Mouse (Mus musculus) yolk sac, embryonic 10.5 days (tissue): ENCODE data around the gene Crlf1.
"Not testable (repeated sequence)": the region's sequence is repeated elsewhere in the genome, so short reads cannot be mapped to it uniquely, and the experiment has no call there.

ENCODE experiments used
- DNase-seq: peaks from one replicate; pipeline ENCODE4 v3.0.0-alpha.2; 2017; ENCODE audit warnings: low spot score

Crlf1 gene

DNA sequence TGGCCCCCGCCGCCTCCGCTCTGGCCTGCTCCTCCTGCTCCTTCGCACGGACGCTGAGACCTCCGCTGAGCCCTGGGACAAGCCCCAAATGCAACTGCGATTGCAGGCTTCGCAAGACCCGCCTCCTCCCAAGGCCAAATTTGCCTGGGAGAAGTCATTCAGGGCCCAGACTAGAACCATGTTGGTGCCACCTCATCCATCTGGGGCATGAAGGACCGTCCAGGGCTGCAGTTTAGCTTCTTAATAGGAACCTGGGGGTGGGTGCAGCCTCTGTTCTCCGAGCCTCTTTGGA is 2.8 kb downstream of the Crlf1 start:
- DNase-seq = no peak

DNA sequence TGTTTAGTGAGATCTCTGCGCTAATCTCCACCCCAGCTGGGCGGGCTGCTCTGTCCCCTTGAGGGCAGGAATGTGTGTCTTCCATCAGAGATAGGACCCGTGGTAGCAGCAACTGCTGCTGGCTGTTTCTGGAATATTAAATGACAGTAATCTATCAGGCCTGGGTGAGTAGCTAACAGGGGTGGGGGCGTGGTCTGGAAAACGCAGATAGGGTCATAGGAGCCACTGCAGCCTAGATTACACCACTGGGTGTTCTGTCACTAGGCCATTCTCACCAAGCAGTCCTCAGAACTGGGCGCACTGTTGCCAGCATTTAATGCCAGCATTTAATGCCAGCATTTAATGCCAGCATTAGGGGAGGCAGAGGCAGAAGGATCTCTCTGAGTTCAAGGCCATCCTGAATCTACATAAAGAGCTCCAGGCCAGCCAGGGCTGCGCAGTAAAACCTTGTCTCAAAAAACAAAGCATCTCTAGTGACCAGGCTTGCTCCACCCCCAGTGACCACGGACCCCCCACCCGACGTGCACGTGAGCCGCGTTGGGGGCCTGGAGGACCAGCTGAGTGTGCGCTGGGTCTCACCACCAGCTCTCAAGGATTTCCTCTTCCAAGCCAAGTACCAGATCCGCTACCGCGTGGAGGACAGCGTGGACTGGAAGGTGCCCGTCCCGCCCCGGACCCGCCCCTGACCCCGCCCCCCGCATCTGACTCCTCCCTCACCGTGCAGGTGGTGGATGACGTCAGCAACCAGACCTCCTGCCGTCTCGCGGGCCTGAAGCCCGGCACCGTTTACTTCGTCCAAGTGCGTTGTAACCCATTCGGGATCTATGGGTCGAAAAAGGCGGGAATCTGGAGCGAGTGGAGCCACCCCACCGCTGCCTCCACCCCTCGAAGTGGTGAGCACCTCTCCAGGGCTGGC is 7.7 kb downstream of the Crlf1 start:
- peak; percentile 64 for DNase-seq

DNA sequence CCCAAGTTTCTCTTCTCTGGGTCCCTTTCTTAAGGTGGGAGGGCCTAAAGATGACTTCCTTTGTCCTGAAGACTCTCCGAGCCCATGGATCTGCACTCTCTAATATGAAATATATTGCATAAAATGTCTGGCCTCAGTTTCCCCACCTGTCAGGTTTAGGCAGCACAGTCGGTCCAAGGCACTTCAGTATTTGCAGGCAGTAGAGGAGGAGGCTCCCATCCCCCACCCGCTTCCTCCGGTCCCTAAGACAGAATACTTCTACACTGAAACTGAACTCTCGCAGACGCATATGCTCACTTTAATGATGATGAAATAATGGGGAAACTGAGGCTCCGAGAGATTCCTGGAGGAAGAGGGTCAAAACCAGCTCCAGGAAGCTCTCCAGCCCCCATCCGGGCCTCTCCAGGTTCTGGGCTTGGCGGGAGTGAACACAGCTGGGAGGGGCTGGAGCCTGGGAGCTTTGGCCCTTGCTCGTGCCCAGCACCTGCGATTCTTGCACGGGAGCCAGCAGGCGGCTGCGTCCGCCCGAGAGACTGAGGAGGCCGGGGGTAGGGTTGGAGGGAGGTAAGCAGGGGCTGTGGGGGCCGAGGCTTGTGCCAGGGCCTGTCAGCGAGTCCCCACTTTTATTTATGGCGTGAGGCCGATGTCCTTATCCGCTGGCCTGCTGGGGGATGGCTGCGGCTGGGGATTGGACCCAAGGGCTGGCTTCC is 9.0 kb downstream of the Crlf1 start:
- no peak for DNase-seq

DNA sequence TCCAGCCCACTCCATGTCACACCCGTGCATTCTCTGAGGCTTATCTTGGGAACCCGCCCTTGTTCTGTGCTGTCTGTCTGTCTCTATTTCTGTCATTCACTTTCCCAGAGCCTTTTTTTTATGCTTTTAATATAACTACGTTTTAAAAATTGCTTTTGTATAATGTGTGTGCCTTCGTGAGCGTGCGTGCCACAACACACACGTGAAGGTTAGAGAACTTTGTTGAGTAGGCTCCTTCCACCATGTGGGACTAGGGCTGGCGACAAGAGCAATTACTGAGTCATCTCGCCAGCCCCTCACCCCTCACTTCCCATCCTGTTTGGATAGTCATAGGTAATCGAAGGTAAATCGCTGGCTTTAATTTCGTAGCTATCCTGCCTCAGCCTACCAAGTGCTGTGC is 9.6 kb downstream of the Crlf1 start:
- no peak for DNase-seq

DNA sequence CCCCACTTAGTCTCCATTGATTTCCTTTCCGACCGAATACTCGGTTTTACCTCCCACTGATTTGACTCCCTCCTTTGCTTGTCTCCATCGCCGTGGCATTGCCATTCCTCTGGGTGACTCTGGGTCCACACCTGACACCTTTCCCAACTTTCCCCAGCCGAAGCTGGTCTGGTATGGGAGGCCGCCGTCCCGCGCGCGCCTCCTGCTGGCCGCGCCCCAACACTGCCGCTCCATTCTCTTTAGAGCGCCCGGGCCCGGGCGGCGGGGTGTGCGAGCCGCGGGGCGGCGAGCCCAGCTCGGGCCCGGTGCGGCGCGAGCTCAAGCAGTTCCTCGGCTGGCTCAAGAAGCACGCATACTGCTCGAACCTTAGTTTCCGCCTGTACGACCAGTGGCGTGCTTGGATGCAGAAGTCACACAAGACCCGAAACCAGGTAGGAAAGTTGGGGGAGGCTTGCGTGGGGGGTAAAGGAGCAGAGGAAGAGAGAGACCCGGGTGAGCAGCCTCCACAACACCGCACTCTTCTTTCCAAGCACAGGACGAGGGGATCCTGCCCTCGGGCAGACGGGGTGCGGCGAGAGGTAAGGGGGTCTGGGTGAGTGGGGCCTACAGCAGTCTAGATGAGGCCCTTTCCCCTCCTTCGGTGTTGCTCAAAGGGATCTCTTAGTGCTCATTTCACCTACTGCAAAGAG is 10.2 kb downstream of the Crlf1 start:
- DNase-seq = no peak

DNA sequence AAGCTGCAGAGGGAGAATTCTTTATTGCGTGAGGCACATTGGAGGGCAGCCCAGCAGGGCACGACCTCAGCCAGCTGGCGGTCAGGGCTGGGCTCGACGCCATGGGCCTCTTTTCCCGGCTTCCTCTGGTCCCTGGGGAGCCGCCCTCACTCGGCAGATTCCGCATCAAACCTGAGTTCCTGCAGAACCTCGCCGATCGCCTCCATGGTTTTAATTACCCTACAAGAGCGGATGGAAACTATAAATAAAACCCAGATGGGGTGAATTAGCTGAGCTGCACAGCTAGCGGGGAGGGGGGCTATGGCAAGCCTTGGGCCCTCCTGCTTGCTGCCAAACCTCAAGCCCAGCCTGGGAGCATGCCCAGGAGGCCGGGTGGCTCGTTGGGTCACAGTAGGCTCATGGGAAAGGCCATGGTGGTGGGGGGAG is 11.3 kb downstream of the Crlf1 start:
- no peak for DNase-seq

DNA sequence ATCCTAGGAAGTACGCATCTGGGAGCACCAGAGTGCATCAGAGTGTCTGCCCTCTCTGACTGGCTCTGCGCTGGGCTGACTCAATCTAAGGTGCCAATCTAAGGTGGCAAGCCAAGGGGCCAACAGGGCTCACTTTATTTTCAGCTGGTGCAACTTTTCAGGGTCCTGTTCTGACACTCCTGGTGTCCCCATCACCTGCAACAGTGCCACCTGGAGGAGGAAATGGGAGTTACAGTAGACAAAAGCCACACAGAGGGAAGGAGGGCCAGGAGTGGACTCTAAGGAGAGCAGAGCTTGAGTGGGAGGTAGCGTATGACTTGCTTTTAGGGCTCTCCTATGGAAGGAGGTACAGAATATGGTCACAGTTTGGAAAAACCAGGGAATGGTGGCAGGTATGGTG is 11.9 kb downstream of the Crlf1 start:
- no peak for DNase-seq

DNA sequence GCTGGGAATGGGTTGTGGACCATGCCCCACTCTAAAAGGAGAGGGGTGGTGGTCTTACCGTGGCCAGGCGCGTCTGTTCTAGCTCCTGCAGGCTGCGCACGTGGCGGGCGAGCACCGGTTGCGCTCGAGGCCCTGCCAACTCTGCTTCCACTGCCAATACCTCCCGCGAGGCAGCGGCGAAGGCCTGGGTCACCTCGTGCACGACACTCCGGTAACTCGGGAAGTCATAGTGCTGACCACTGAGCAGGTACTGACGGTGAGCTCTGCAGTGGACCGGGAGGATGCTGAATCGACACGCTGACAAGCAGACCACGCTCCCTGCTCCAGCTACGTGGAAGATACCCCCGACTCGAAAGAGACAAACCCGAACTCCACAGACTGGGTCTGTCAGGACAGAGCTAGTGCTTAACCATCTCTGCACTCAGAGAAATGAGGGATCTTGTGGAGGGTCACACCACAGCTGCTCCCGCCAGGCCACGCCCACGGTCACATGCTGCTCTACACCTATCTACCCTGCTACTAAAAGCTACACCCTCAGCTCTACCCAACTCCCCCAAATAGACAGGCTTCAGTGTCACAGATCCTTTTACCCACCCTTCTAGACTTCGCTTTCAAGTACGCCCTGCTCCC is 12.9 kb downstream of the Crlf1 start:
- DNase-seq = no peak

DNA sequence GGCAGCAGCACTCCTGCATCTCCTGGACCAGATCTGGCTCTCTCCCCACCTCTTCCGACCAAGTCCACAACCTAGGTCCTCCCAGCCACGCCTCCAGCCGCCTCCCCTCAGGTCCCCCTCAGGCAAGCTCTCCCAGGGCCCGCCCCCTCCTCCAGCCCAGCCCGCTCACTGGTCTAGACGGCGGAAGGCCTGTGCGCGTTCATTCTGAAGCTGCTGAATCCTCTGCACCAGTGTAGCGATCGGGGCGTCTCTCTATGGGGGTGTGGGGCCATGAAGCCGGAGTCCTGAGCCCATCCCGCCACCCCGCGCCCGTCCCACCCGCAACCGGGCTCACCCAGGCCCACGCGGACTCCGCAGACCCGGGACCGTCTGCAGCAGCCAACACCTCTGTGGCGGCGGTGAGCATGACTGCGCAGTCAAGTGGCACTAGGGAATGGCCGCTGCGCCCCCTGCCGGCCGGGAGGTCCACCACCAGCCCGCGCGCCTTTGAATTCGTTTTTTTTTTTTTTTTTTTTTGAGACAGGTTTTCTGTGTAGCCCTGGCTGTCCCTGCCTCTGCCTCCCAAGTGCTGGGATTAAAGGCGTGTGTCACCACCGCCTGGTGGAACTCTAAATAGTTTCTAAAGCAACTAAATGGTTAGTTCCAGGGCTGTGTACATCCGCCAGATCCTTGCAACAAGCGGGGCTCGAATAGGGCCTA is 13.5 kb downstream of the Crlf1 start, which contains the start of gene Rex1bd:
Gene Rex1bd, minus strand, starts transcription at position 425 of the 699 bp plus-strand sequence.
- peak; percentile 99 for DNase-seq

DNA sequence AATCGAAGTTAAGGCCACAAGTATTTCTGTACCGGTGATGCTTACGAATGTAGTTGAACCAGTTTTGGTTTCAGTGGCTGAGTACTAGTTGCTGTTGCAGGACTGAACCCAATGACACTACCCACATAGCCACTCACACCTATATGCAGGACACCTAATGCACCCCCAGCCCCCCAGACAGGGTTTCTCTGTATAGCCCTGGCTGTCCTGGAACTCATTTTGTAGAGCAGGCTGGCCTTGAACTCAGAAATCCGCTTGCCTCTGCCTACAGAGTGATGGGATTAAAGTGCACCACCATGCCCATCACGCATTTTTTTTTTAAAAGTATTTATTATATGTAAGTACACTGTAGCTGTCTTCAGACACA is 14.1 kb downstream of the Crlf1 start:
- DNase-seq = no peak

DNA sequence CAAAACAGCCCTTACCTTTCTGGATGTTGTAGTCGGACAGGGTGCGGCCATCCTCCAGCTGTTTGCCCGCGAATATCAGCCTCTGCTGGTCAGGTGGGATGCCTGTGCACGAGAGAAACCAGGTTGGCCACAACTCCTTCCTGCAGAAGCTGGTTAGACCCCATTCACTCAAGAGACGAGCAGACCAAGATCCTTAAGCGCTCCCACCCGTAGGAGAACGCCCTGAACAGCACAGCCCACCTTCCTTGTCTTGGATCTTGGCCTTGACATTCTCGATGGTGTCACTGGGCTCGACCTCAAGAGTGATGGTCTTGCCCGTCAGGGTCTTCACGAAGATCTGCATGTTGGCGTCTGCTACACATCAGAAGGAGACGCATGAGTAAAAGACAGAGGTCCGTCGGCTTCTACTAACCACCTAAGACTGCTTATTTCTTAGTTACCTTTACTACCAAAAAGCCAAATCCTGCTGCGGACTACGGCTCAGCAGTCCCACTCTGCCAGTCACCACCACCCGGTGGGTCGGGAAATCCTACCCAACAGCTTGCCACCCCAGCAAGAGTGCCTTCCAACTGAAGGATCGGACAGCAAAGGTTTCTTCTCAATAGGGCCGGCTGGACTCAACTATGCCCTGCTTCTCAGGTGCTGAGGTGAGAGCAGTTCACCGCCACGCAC is 16.5 kb downstream of the Crlf1 start:
- DNase-seq = no peak

DNA sequence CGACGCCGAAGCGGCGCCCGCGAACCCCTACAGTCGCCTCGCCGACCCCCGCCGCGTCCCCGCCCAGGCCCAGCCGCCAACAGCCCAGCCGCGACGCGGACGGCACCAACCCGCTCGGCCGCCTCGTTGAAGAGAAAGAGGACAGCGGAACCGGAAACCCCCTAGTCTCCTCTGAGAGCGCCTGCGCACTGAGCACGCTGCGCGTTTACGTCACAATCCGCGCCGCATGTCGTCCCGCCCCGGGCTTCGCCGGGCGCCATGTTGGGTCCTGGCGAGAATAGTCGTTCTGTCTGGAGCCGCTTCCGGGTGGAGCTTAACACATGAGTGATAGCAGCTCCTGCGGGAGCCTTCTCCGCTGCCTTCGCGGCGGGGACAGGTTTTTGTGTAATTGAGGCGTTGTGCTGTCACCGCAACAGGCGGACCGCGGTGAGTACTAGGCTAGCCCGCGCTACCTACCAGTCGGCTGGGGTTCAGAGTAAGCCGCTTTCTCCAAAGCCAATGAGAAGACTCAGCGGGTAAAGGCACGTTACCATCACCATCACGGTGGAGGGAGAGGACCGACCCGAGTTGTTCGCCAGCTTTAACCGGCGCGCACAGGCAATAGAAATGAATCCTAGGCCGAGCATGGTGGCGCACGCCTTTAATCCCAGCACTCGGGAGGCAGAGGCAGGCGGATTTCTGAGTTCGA is 17.4 kb downstream of the Crlf1 start, which contains the start of gene Uba52:
Gene Uba52, minus strand, starts transcription at position 574 of the 688 bp plus-strand sequence.
- peak; percentile 96 for DNase-seq

DNA sequence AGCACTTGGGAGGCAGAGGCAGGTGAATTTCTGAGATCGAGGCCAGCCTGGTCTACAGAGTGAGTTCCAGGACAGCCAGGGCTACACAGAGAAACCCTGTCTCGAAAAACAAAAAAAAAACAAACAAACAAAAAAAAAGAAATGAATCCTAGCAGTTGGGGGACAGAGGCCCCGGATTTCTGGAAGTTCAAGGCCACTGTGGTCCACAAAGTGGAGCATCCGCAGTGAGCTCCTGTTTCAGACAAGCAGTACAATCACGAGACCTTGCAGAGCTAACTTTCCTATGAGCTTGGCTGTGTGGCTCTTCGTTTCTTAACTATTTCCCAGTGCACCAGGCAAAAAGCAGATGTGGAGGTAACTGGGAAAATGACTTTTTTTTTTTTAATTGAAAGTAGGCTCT is 18.2 kb downstream of the Crlf1 start:
- not testable (repeated sequence) for DNase-seq

DNA sequence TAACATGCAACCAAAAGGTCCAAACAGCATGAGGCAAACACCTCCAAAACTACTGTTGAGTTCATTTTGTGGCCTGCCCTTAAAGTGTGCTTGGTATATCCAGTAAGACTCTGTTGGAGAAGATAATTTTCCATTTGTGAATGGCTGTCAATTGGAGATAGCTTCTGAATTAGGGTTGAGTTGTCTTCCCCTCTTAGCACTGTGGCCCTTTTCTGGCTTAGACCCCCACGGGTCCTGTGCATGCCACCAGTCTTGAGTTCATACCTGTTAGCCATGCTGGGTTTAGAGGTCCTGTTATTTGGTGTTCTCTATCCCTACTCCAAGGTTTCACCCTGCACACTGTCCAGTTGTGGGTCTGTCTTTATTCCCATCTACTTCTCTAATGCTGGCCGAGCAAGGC is 18.8 kb downstream of the Crlf1 start:
- DNase-seq = no peak

DNA sequence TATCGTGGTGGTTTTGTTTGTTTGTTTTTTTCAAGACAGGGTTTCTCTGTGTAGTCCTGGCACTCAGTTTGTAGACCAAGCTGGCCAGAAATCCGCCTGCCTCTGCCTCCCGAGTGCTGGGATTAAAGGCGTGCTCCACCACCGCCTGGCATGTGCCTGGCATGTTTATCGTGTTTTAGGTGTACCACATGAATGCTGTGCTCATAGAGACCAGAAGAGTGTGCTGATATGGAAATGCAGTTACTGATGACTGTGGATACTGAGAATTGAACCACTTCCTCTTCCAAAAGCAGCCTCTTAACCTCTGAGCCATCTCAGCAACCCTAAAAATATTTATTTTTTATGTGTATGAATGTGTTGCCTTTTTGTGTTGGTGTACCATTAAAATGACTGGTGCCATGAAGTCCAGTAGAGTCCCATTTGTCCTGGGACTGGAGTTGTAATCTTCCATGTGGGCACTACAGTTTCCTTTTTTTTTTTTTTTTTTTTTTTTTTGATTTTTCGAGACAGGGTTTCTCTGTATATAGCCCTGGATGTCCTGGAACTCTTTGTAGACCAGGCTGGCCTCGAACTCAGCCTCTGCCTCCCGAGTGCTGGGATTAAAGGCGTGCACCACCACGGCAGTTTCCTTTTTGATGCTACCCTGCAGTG is 19.4 kb downstream of the Crlf1 start:
- no peak for DNase-seq

DNA sequence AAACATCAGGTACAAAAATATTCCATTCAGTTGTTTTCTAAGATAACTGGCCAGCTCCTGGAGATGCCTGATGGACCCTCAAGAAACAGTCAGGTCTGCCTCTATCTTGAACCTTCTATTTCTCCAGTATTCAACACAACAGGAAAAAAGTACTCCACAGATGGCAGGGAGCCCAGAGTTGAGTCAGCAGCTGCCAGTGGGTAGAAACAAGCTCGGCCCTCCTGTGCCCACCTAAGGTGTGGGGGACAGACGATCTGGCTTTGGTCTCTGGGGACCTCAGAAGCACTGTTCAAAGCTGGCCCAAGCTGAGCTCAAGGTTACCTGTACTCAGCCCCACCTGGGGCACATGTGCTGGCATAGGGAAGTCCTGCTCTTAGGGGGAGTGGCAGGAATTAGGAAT is 20.5 kb downstream of the Crlf1 start:
- no peak for DNase-seq

DNA sequence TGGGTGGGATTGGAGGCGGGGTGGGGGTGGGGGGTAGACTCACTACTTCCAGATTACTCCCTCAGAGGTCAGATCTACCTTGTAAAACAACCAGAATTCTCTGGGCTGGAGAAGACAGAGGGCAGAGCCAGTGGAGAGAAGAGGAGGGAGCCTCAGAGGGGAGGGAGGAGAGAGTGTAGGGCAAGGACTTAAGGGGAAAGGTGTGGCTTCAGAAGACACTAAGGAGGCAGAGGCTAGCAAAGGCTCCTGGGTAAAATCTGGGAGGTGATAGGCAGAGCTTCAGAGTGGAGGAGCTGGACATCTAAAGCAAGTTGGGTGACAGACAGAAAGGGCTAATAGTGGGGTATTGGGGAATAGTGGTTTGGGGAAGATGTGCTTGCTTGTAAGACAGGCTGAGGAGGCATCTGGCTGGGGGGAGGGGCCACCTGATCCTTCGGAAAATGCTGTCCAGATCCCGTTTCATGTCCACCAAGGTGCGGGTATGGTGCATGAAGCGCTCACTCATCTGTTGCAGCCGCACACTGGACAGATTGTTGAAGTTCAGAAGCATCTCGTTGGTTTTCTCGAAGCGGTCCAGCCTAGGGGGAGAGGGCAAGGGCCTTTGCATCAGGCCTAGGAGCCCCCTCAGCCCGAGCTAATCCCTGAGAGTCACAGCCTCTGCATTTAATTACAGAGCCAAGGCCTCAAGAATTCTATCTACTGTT is 25.1 kb downstream of the Crlf1 start:
- no peak for DNase-seq

DNA sequence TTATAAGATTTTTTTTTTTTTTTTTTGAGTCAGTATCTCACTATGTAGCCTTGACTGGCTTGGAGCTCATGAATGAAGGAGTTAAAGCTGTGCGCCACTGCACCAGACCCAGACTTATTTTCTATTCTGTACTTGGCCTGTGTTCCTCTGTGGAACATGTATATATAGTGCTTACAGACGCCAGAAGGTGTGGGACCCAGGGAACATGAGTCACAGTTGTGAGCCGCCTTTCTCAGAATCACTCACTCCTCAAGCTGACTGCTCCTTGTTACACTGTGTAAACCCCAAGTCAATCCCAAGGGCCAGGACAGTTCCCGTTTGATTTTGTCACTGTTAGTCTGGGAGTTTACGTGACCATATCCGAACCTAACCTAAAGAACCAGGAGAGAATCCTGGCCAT is 26.1 kb downstream of the Crlf1 start:
- no peak for DNase-seq

DNA sequence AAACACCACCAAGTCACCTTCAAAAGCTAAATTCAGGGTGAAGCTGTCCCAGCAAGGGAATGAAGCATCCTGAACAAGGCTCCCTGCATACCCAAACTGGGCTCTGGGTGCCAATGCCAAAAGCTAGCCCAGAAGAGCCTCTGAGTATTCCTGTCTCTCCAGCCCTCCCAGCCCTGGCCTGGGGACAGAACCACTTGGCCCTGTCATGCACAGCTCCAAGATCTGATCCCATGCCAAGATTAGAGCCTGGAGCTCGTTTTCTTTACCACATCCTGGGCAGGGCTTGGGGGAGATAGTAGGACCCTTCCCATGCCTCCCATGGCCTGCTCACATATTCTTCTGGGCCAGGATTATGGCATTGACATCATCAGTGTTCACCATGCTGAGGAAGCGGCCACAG is 26.6 kb downstream of the Crlf1 start:
- no peak for DNase-seq
